Mouse (Mus musculus) testis, adult 2 months (tissue): Measurements from ENCODE around the gene Zmiz1.

Source experiments
- CTCF ChIP-seq: fragments of 200-500 bp; IDR thresholded peaks from 2 replicates; pipeline ENCODE4 v1.5.1; 2012; ENCODE audit warnings: low read depth, mild to moderate bottlenecking, inconsistent platforms, low read length, moderate library complexity; ENCODE audit not compliant: control insufficient read depth, insufficient read depth, insufficient replicate concordance
- POLR2A ChIP-seq: fragments of 200-500 bp; IDR thresholded peaks from 2 replicates; pipeline ENCODE4 v1.6.1; 2012; ENCODE audit warnings: low read depth, mild to moderate bottlenecking, inconsistent platforms, low read length, moderate library complexity; ENCODE audit not compliant: control insufficient read depth

GRCm38 (mm10) chr14:25627599-25628255, 168.7 kb downstream of the Zmiz1 start:
- TF ChIP-seq POLR2A (no peak), CTCF (no peak)
